Mouse (Mus musculus): ENCODE measurements around the gene Wdr45b. TPM values are rescaled to one million over a fixed set of nuclear protein-coding genes. Genes with fewer than 3 reads are reported as not detected.
"Not testable (repeated sequence)": the region's sequence is repeated elsewhere in the genome, so short reads cannot be mapped to it uniquely, and the experiment has no call there.

Wdr45b gene
- total and polyA plus RNA-seq, 3 experiments = 27.0 to 53.0 (median 43.3) TPM

DNA sequence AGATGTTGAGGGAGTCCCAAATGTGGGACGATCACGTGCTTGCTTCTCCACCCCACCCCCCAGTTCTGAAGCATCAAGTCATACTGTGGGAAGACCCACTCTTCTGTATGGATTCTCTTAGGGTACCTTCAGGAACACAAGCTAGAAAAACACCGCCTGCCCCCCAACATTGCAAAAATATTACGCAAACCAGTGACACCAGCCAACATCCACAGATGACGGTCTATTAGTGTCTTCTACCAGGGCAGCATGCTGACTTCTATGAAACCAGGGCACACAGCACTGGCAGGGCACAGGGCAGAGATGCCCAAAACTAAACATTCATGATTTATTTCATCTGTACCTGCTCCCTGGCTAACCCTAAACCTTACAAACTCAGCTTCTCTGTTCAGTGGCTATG is 27.6 kb downstream of the Wdr45b start:
- H3K4me3 ChIP-seq (replicated peaks in 1 of 3; ENCODE audit: low read depth in 2 of 3, low read length in 2 of 3, poor library complexity in 1 of 3) = no peak overlapping the region
- dilution Hi-C loops (cut with MboI; ENCODE audit: extremely low pct_ligation_motif_present, extremely low pct_unique_long_range_greater_than_20kb, low sequenced_read_pairs) = no loop called here
- H3K27me3 ChIP-seq (replicated peaks) = no peaks in the 10 kb centered on the region
- H3K9me3 ChIP-seq (replicated peaks; ENCODE audit: low read length) = no peaks in the 10 kb centered on the region
- H3K27ac ChIP-seq (ENCODE audit: insufficient read depth, low read depth) = no peak overlapping the region
- no peak for DNase-seq (ENCODE audit: extremely low read depth)
- no peak overlapping the region for H3K4me2 ChIP-seq (ENCODE audit: insufficient read depth, low read depth, poor library complexity, severe bottlenecking)
- no peak for TF ChIP-seq SMC3 (IDR thresholded peaks at IDR 0.05; ENCODE audit: low read depth, low read length)
- no peak for TF ChIP-seq UBTF (IDR thresholded peaks at IDR 0.05; ENCODE audit: low read depth, low read length)
- TF ChIP-seq MEF2A (IDR thresholded peaks at IDR 0.05; ENCODE audit: borderline replicate concordance, low read depth, low read length) = no peak
- no peak for TF ChIP-seq CHD2 (IDR thresholded peaks at IDR 0.05; ENCODE audit: low read length)
- no peak for TF ChIP-seq EP300 (IDR thresholded peaks at IDR 0.05; ENCODE audit: low read length)
- no peak for TF ChIP-seq MYC (IDR thresholded peaks at IDR 0.05; ENCODE audit: low read depth, low read length)
- no peak for TF ChIP-seq RAD21 (IDR thresholded peaks at IDR 0.05; ENCODE audit: low read depth, low read length)
- TF ChIP-seq ETS1 (conservative IDR thresholded peaks at IDR 0.05; ENCODE audit: low read depth, low read length) = no peak
- no peak for TF ChIP-seq USF2 (conservative IDR thresholded peaks at IDR 0.05; ENCODE audit: low read depth, low read length)
- TF ChIP-seq CTCF (conservative IDR thresholded peaks at IDR 0.05 in 1 of 2, IDR thresholded peaks at IDR 0.05 in 1 of 2; ENCODE audit: low read depth in 2 of 2, low read length in 2 of 2) = no peak
- no peak for TF ChIP-seq CHD1 (IDR thresholded peaks at IDR 0.05; ENCODE audit: low read depth, low read length)
- TF ChIP-seq USF1 (IDR thresholded peaks at IDR 0.05; ENCODE audit: low read depth, low read length) = no peak
- TF ChIP-seq ZNF384 (IDR thresholded peaks at IDR 0.05; ENCODE audit: low read depth, low read length) = no peak
- TF ChIP-seq SIN3A (IDR thresholded peaks at IDR 0.05; ENCODE audit: low read length) = no peak
- no peaks in the 10 kb centered on the region for H3K4me1 ChIP-seq (ENCODE audit: control insufficient read depth in 1 of 2, insufficient read depth in 2 of 2)
- H3K36me3 ChIP-seq (replicated peaks in 1 of 2; ENCODE audit: control insufficient read depth in 1 of 2, insufficient read depth in 1 of 2, low read length in 1 of 2) = peaks cover 36 to 62% of the 10 kb centered on the region in 2 experiments
- in situ Hi-C loops (cut with MboI; ENCODE audit: low pct_ligation_motif_present, low pct_unique_long_range_greater_than_20kb, low sequenced_read_pairs) = no loop called here
- no peak overlapping the region for H3K9ac ChIP-seq (ENCODE audit: insufficient read depth, low read depth)
- H3K79me2 ChIP-seq (replicated peaks; ENCODE audit: control insufficient read depth, extremely low read depth, insufficient read depth, poor library complexity, severe bottlenecking) = no peaks in the 10 kb centered on the region

DNA sequence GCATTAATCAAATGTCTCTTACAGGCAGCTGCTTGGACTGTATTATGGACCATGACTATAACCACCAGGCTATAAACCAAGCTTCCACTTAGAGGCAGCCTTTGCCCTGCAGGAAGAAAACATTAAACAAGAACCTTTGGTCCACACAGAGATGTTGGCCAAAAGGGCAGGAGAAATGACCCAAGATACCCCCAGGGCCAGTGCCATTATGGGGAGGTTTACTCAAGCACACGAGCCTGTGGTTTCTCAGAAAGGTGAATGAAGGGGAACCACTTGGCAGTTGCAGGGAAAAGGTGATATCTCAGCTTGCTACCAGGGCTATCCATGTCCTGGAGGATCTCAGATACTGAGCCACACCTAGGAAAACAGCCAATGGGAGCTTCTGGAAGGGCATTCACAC is 28.2 kb downstream of the Wdr45b start:
- H3K4me2 ChIP-seq (ENCODE audit: insufficient read depth, low read depth, poor library complexity, severe bottlenecking) = no peak overlapping the region
- no peak for DNase-seq (ENCODE audit: extremely low read depth)
- H3K9me3 ChIP-seq (replicated peaks; ENCODE audit: low read length) = no peaks in the 10 kb centered on the region
- H3K4me1 ChIP-seq (ENCODE audit: control insufficient read depth in 1 of 2, insufficient read depth in 2 of 2) = no peaks in the 10 kb centered on the region
- no peak overlapping the region for H3K4me3 ChIP-seq (replicated peaks in 1 of 3; ENCODE audit: low read depth in 2 of 3, low read length in 2 of 3, poor library complexity in 1 of 3)
- H3K9ac ChIP-seq (ENCODE audit: insufficient read depth, low read depth) = no peak overlapping the region
- TF ChIP-seq GABPA (IDR thresholded peaks at IDR 0.05; ENCODE audit: insufficient replicate concordance, low read depth, low read length) (no peak), JUND (conservative IDR thresholded peaks at IDR 0.05; ENCODE audit: low read depth, low read length) (no peak), CHD1 (IDR thresholded peaks at IDR 0.05; ENCODE audit: low read depth, low read length) (no peak), KAT2A (IDR thresholded peaks at IDR 0.05; ENCODE audit: insufficient replicate concordance, low read length) (no peak), E2F4 (IDR thresholded peaks at IDR 0.05; ENCODE audit: insufficient replicate concordance, low read depth, low read length) (no peak)
- peaks cover 35 to 61% of the 10 kb centered on the region in 2 experiments for H3K36me3 ChIP-seq (replicated peaks in 1 of 2; ENCODE audit: control insufficient read depth in 1 of 2, insufficient read depth in 1 of 2, low read length in 1 of 2)
- no peaks in the 10 kb centered on the region for H3K79me2 ChIP-seq (replicated peaks; ENCODE audit: control insufficient read depth, extremely low read depth, insufficient read depth, poor library complexity, severe bottlenecking)
- dilution Hi-C loops (cut with MboI; ENCODE audit: extremely low pct_ligation_motif_present, extremely low pct_unique_long_range_greater_than_20kb, low sequenced_read_pairs) = no loop called here
- in situ Hi-C loops (cut with MboI; ENCODE audit: low pct_ligation_motif_present, low pct_unique_long_range_greater_than_20kb, low sequenced_read_pairs) = no loop called here
- no peak overlapping the region for H3K27ac ChIP-seq (ENCODE audit: insufficient read depth, low read depth)
- H3K27me3 ChIP-seq (replicated peaks) = no peaks in the 10 kb centered on the region

DNA sequence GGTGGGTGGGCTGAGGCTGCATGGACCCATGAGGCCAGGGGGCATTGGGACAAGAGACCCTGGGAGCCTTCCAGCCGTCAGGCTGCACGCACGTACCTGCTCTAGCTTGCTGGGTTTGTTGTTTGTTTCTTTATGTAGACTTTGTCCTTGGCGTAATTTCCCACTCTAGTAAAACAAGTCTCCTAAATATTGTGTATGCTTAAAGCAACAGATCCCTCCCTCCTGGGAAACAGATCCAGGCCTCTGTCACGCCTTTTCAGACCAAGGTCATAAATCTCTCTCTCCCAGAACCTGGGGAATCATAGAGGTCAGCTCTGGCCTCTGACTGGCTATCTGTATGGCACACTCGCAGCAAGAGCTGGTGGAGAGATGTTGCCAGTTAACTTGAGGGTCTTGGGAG is 46.5 kb downstream of the Wdr45b start:
- H3K27ac ChIP-seq (ENCODE audit: insufficient read depth, low read depth); dilution Hi-C loops (cut with MboI; ENCODE audit: extremely low pct_ligation_motif_present, extremely low pct_unique_long_range_greater_than_20kb, low sequenced_read_pairs); H3K9ac ChIP-seq (ENCODE audit: insufficient read depth, low read depth); H3K27me3 ChIP-seq (replicated peaks); H3K79me2 ChIP-seq (replicated peaks; ENCODE audit: control insufficient read depth, extremely low read depth, insufficient read depth, poor library complexity, severe bottlenecking); H3K4me3 ChIP-seq (replicated peaks in 1 of 3; ENCODE audit: low read depth in 2 of 3, low read length in 2 of 3, poor library complexity in 1 of 3); H3K4me1 ChIP-seq (ENCODE audit: control insufficient read depth in 1 of 2, insufficient read depth in 2 of 2); H3K9me3 ChIP-seq (replicated peaks; ENCODE audit: low read length); in situ Hi-C loops (cut with MboI; ENCODE audit: low pct_ligation_motif_present, low pct_unique_long_range_greater_than_20kb, low sequenced_read_pairs); DNase-seq (ENCODE audit: extremely low read depth); H3K4me2 ChIP-seq (ENCODE audit: insufficient read depth, low read depth, poor library complexity, severe bottlenecking): not testable (repeated sequence)
- peaks cover 63 to 68% of the 10 kb centered on the region in 2 experiments for H3K36me3 ChIP-seq (replicated peaks in 1 of 2; ENCODE audit: control insufficient read depth in 1 of 2, insufficient read depth in 1 of 2, low read length in 1 of 2)

Measured in CH12.LX (cell line).